Mouse (Mus musculus) telencephalon, adult 2 months (tissue): Measurements from ENCODE around the gene Cabs1.

Experiments
- DNase-seq: peaks from one replicate; pipeline ENCODE4 v3.0.0-alpha.2; 2011; ENCODE audit warnings: low read depth, low spot score

Gene Cabs1

GRCm38 (mm10) chr5:87979139-87979538, at the start of gene Cabs1:
Gene Cabs1 (plus strand): TSS chr5:87979439.
- no peak for DNase-seq

- DNase-seq, result no peak
Measured at GRCm38 (mm10) chr5:87931603-87932002, 47.6 kb upstream of the Cabs1 start.

GRCm38 (mm10) chr5:87940752-87941151, 38.5 kb upstream of the Cabs1 start:
- peak; percentile 2 for DNase-seq

GRCm38 (mm10) chr5:87942515-87942914, 36.7 kb upstream of the Cabs1 start:
- no peak for DNase-seq

GRCm38 (mm10) chr5:87951836-87952235, 27.4 kb upstream of the Cabs1 start:
- no peak for DNase-seq

GRCm38 (mm10) chr5:87969201-87969600, 10.0 kb upstream of the Cabs1 start, which contains the start of the genes 2310003L06Rik and Gm28434:
Gene 2310003L06Rik (plus strand): TSS chr5:87969459.
Gene Gm28434 (plus strand): TSS chr5:87969517.
- DNase-seq, result no peak

- DNase-seq, result no peak
Measured at GRCm38 (mm10) chr5:87982468-87983214, 3.4 kb downstream of the Cabs1 start.

- DNase-seq, result no peak
Measured at GRCm38 (mm10) chr5:88002249-88002648, 23.0 kb downstream of the Cabs1 start, which contains the start of gene Smr3a. Gene Smr3a (plus strand): TSS chr5:88002549.

- DNase-seq, result no peak
Measured at GRCm38 (mm10) chr5:88005241-88005640, 26.0 kb downstream of the Cabs1 start.
